ENCODE assay signal across 9 mouse cellular contexts in genomic region chr17:78598624-78599023, GRCm38 (mm10).
DNase-seq lines count a peak whose midpoint lies in the region; ATAC-seq and TF ChIP-seq lines count a peak whose summit lies in the region.
"Had no signal": no experiment of that assay in that cellular context is flagged by ENCODE, and none has a peak within 500 bp of the region (broad histone marks: within the 10 kb centered on the region; RNA-seq: fewer than 3 reads in every experiment).

No protein-coding gene starts in this region.

- no peak overlapping the region for H3K4me3 ChIP-seq in cerebellum, adult 2 months (replicated peaks; ENCODE audit: insufficient read depth, low read depth, low read length)
- no peak overlapping the region for H3K4me3 ChIP-seq in G1E (ENCODE audit: low read depth, low read length)
- no peak overlapping the region for H3K4me3 ChIP-seq in stomach, postnatal 0 days (ENCODE audit: low read depth, low read length)
- no peak overlapping the region for H3K4me3 ChIP-seq in forebrain, embryonic 13.5 days
- H3K4me3 ChIP-seq: liver, embryonic 13.5 days had no signal

- H3K9ac ChIP-seq in stomach, postnatal 0 days (ENCODE audit: low read length) = no peak overlapping the region
- no peak overlapping the region for H3K9ac ChIP-seq in forebrain, embryonic 13.5 days
- H3K9ac ChIP-seq: liver, embryonic 13.5 days had no signal

- TF ChIP-seq CTCF in cerebellum, adult 2 months (IDR thresholded peaks at IDR 0.05; ENCODE audit: borderline replicate concordance, insufficient read depth, low read depth, low read length) = peak; percentile 21; the same call in 1 of the 2 replicates
- TF ChIP-seq CTCF in G1E (IDR thresholded peaks at IDR 0.05; ENCODE audit: low read depth, low read length) = peak; percentile 25; the same call in 1 of the 2 replicates
- TF ChIP-seq CTCF in stomach, postnatal 0 days (IDR thresholded peaks at IDR 0.05; ENCODE audit: low read depth) = peak; percentile 77

- no peak for DNase-seq in cerebellum, adult 2 months
- DNase-seq in left cerebral cortex, adult 18-20 months (ENCODE audit: low spot score in 2 of 2) = peak; percentile 39 to 66
- no peak for DNase-seq in left cerebral cortex, adult 11 months (ENCODE audit: low spot score)
- DNase-seq in G1E (ENCODE audit: low spot score) = no peak
- DNase-seq in heart, postnatal 4 days = peak; percentile 56
- no peak for DNase-seq in stomach, postnatal 0 days (ENCODE audit: low spot score)
- DNase-seq: liver, embryonic 13.5 days had no signal

- H3K36me3 ChIP-seq in G1E (replicated peaks) = no peaks in the 10 kb centered on the region
- H3K36me3 ChIP-seq in stomach, postnatal 0 days (ENCODE audit: control insufficient read depth, insufficient read depth, low read length) = no peaks in the 10 kb centered on the region
- H3K36me3 ChIP-seq in forebrain, embryonic 13.5 days (ENCODE audit: poor library complexity, severe bottlenecking) = peaks cover 6% of the 10 kb centered on the region; the same call in 1 of the 2 replicates
- H3K36me3 ChIP-seq: liver, embryonic 13.5 days had no signal

- peaks cover 6% of the 10 kb centered on the region for H3K9me3 ChIP-seq in G1E (replicated peaks)
- no peaks in the 10 kb centered on the region for H3K9me3 ChIP-seq in stomach, postnatal 0 days (ENCODE audit: control insufficient read depth, low read length)
- H3K9me3 ChIP-seq in forebrain, embryonic 13.5 days (replicated peaks) = no peaks in the 10 kb centered on the region
- H3K9me3 ChIP-seq: liver, embryonic 13.5 days had no signal

- H3K27me3 ChIP-seq in cerebellum, adult 2 months (ENCODE audit: control insufficient read depth, insufficient read depth, low read length) = no peaks in the 10 kb centered on the region
- H3K27me3 ChIP-seq in G1E (ENCODE audit: insufficient read depth, low read length) = no peaks in the 10 kb centered on the region
- H3K27me3 ChIP-seq in stomach, postnatal 0 days (ENCODE audit: control insufficient read depth, insufficient read depth, low read length) = no peaks in the 10 kb centered on the region
- no peaks in the 10 kb centered on the region for H3K27me3 ChIP-seq in forebrain, embryonic 13.5 days
- H3K27me3 ChIP-seq: liver, embryonic 13.5 days had no signal

- ATAC-seq in cerebellum, adult (ENCODE audit: insufficient number of reproducible peaks, low FRiP score, low TSS enrichment) = no peak
- no peak for ATAC-seq in G1E (ENCODE audit: extremely low read depth, insufficient number of reproducible peaks, low FRiP score, poor library complexity, severe bottlenecking)
- no peak for ATAC-seq in stomach, postnatal 0 days (ENCODE audit: low FRiP score, low TSS enrichment)
- ATAC-seq in forebrain, embryonic 13.5 days = no peak

- 21% methylated on average over 3 of the region's 3 CpGs for WGBS in cerebellum, adult 2 months
- WGBS in stomach, postnatal 0 days = 10% methylated on average over 3 of the region's 3 CpGs
- 26% methylated on average over 3 of the region's 3 CpGs for WGBS in forebrain, embryonic 13.5 days

- no peak for TF ChIP-seq EP300 in stomach, postnatal 0 days (optimal IDR thresholded peaks at IDR 0.05)

- no peak overlapping the region for H3K4me2 ChIP-seq in stomach, postnatal 0 days (replicated peaks; ENCODE audit: low read depth)
- no peak overlapping the region for H3K4me2 ChIP-seq in forebrain, embryonic 13.5 days
- H3K4me2 ChIP-seq: liver, embryonic 13.5 days had no signal

- no peak for TF ChIP-seq POLR2A in cerebellum, adult 2 months (IDR thresholded peaks at IDR 0.05; ENCODE audit: borderline replicate concordance, insufficient read depth, low read length)

- H3K4me1 ChIP-seq in cerebellum, adult 2 months (ENCODE audit: control insufficient read depth, insufficient read depth, low read length) = peaks cover 6% of the 10 kb centered on the region
- H3K4me1 ChIP-seq in G1E (ENCODE audit: insufficient read depth, low read depth, low read length) = no peaks in the 10 kb centered on the region
- H3K4me1 ChIP-seq in stomach, postnatal 0 days (replicated peaks; ENCODE audit: control insufficient read depth, insufficient read depth) = no peaks in the 10 kb centered on the region
- 0 out of 2 replicates have a peak, but pooled peaks cover 3% of the 10 kb centered on the region for H3K4me1 ChIP-seq in forebrain, embryonic 13.5 days

- no peak overlapping the region for H3K27ac ChIP-seq in cerebellum, adult 2 months (ENCODE audit: insufficient read depth, low read length)
- H3K27ac ChIP-seq in stomach, postnatal 0 days (replicated peaks) = no peak overlapping the region
- no peak overlapping the region for H3K27ac ChIP-seq in forebrain, embryonic 13.5 days
- H3K27ac ChIP-seq: liver, embryonic 13.5 days had no signal

Comparison
In these comparisons a context has a peak if more than half of its experiments do, and no peak if none do; other contexts are left out.
1. DNase-seq: peak in left cerebral cortex, adult 18-20 months (2 of 2) and heart, postnatal 4 days (single experiment); none in cerebellum, adult 2 months (0 of 2), left cerebral cortex, adult 11 months (single experiment), G1E (single experiment) and stomach, postnatal 0 days (single experiment).
2. CTCF ChIP-seq: peak in every context shown above with its lines; median percentile 77 in stomach, postnatal 0 days; 25 in G1E; 21 in cerebellum, adult 2 months.